Mouse (Mus musculus): ENCODE data around the gene 4930435E12Rik.

- no peak for TF ChIP-seq POLR2A (IDR thresholded peaks at IDR 0.05; ENCODE audit: insufficient read depth, low read depth, low read length)
- no peak for TF ChIP-seq CTCF (IDR thresholded peaks at IDR 0.05)
Observed at GRCm38 (mm10) chr16:38789016-38789415, 39.5 kb downstream of the 4930435E12Rik start.
